Mouse (Mus musculus) cortical plate, adult 2 months (tissue): Measurements from ENCODE around the gene Gtpbp6.

Experiments
- CTCF ChIP-seq: fragments of 200-500 bp; IDR thresholded peaks from 2 replicates; pipeline ENCODE4 v1.5.1; 2011; ENCODE audit warnings: mild to moderate bottlenecking, control low read depth, low read length; ENCODE audit not compliant: insufficient read depth; ENCODE audit errors: extremely low read depth
- POLR2A ChIP-seq: fragments of 200-500 bp; IDR thresholded peaks from 2 replicates; pipeline ENCODE4 v1.6.1; 2011; ENCODE audit warnings: mild to moderate bottlenecking, low read length, control low read depth; ENCODE audit not compliant: insufficient read depth; ENCODE audit errors: extremely low read depth

DNA sequence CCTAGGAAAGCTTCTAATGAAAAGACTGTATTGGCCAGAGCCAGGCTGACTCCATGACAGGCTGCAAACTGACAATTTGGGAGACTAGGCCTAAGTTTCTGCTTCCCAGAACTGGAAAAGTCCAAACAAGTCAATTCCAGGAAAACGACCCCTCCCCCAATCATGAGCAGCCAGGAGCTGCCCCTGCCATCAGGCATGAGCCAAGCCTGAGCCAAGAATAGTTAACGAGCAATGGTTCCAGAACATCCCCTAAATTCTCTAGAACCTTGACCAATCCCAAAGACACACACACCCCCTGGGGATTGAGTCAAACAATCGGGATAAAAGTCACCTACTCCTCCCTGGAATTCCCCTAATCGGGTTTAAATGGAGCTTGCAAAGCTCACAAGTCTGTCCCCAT is 25.0 kb downstream of the Gtpbp6 start:
- TF ChIP-seq CTCF, result no peak
- no peak for TF ChIP-seq POLR2A
